Comparison of ENCODE assay signal across 12 mouse cellular contexts in the genomic region with DNA sequence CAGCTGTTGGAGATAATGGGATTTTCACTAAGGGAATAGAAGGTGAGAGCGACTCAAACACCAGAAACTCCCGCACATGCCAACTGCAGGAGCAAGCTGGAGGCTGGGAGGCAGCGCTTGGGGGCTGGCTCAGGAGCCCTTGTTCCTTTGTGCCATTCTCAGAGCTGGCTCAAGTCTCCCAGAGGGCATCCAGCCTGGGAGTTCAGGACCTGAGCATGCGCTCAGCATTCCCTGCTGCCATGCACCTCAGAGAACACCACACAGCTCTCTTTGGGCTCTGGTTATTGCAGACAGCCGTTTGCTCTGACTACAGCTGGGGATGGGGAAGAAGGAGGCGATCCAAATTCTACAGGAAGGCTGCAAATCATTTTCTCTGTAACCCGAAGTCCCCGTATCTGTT.
DNase-seq lines count a peak whose midpoint lies in the region; ATAC-seq and TF ChIP-seq lines count a peak whose summit lies in the region.
"Had no signal": no experiment of that assay in that cellular context is flagged by ENCODE, and none has a peak within 500 bp of the region (broad histone marks: within the 10 kb centered on the region; RNA-seq: fewer than 3 reads in every experiment).

No protein-coding gene starts in this region.

- no peak for TF ChIP-seq CTCF in forebrain, postnatal 0 days (IDR thresholded peaks at IDR 0.05; ENCODE audit: low read depth)
- no peak for TF ChIP-seq CTCF in left cerebral cortex, adult 2 months (IDR thresholded peaks at IDR 0.05)

- no peak overlapping the region for H3K4me3 ChIP-seq in forebrain, embryonic 10.5 days
- no peak overlapping the region for H3K4me3 ChIP-seq in forebrain, embryonic 11.5 days (ENCODE audit: low read depth, low read length)
- no peak overlapping the region for H3K4me3 ChIP-seq in hindbrain, embryonic 15.5 days
- no peak overlapping the region for H3K4me3 ChIP-seq in hindbrain, embryonic 14.5 days (replicated peaks; ENCODE audit: low read length)
- H3K4me3 ChIP-seq in forebrain, postnatal 0 days (ENCODE audit: low read depth, low read length): no peak overlapping the region
- H3K4me3 ChIP-seq in left cerebral cortex, adult 2 months: no peak overlapping the region

- H3K27ac ChIP-seq in forebrain, embryonic 10.5 days: peak overlapping the region; percentile 25; the same call in 1 of the 2 replicates
- no peak overlapping the region for H3K27ac ChIP-seq in forebrain, embryonic 11.5 days (ENCODE audit: low read depth, low read length)
- no peak overlapping the region for H3K27ac ChIP-seq in hindbrain, embryonic 15.5 days (replicated peaks)
- no peak overlapping the region for H3K27ac ChIP-seq in hindbrain, embryonic 14.5 days
- H3K27ac ChIP-seq in forebrain, postnatal 0 days (ENCODE audit: low read depth, low read length): no peak overlapping the region
- H3K27ac ChIP-seq in left cerebral cortex, adult 2 months: no peak overlapping the region

- no peaks in the 10 kb centered on the region for H3K27me3 ChIP-seq in forebrain, embryonic 10.5 days (ENCODE audit: poor library complexity, severe bottlenecking)
- H3K27me3 ChIP-seq in forebrain, embryonic 11.5 days (ENCODE audit: control insufficient read depth, insufficient read depth, low read length): no peaks in the 10 kb centered on the region
- no peaks in the 10 kb centered on the region for H3K27me3 ChIP-seq in hindbrain, embryonic 15.5 days
- H3K27me3 ChIP-seq in hindbrain, embryonic 14.5 days (ENCODE audit: control insufficient read depth, insufficient read depth, low read length): no peaks in the 10 kb centered on the region
- H3K27me3 ChIP-seq in forebrain, postnatal 0 days (ENCODE audit: insufficient read depth, low read length): no peaks in the 10 kb centered on the region

- no peak overlapping the region for H3K9ac ChIP-seq in forebrain, embryonic 11.5 days (ENCODE audit: low read length)
- no peak overlapping the region for H3K9ac ChIP-seq in hindbrain, embryonic 15.5 days
- no peak overlapping the region for H3K9ac ChIP-seq in hindbrain, embryonic 14.5 days
- H3K9ac ChIP-seq in forebrain, postnatal 0 days: no peak overlapping the region
- H3K9ac ChIP-seq: lung, embryonic 14.5 days had no signal

- peaks cover 12% of the 10 kb centered on the region for H3K4me1 ChIP-seq in forebrain, embryonic 10.5 days
- no peaks in the 10 kb centered on the region for H3K4me1 ChIP-seq in forebrain, embryonic 11.5 days (replicated peaks; ENCODE audit: control insufficient read depth, insufficient read depth, low read length)
- peaks cover 8% of the 10 kb centered on the region for H3K4me1 ChIP-seq in hindbrain, embryonic 15.5 days (replicated peaks)
- H3K4me1 ChIP-seq in hindbrain, embryonic 14.5 days (replicated peaks; ENCODE audit: control insufficient read depth, insufficient read depth, low read length): no peaks in the 10 kb centered on the region
- H3K4me1 ChIP-seq in forebrain, postnatal 0 days (ENCODE audit: insufficient read depth): no peaks in the 10 kb centered on the region

- no peak for ATAC-seq in forebrain, embryonic 11.5 days (replicated peaks; ENCODE audit: low FRiP score)
- ATAC-seq in hindbrain, embryonic 15.5 days (ENCODE audit: low FRiP score, low read depth): no peak
- ATAC-seq in hindbrain, embryonic 14.5 days (ENCODE audit: low FRiP score): no peak
- ATAC-seq in forebrain, postnatal 0 days: peak; percentile 16; the same call in 1 of the 2 replicates

- DNase-seq in forebrain, embryonic 10.5 days (ENCODE audit: extremely low spot score, low spot score): no peak
- DNase-seq in forebrain, embryonic 11.5 days (ENCODE audit: low spot score): no peak
- DNase-seq in hindbrain, embryonic 14.5 days (ENCODE audit: low spot score): no peak
- DNase-seq in brain, adult 2 months (ENCODE audit: low read depth, low spot score): peak; percentile 17
- peak; percentile 50 for DNase-seq in forebrain, postnatal 0 days
- DNase-seq in cerebellum, postnatal 25 days: no peak
- no peak for DNase-seq in left cerebral cortex, adult 2 months (ENCODE audit: extremely low spot score in 1 of 2, low spot score in 2 of 2)
- DNase-seq: adrenal gland, postnatal 25 days; heart, postnatal 36 days; liver; lung, embryonic 14.5 days had no signal

- H3K36me3 ChIP-seq in forebrain, embryonic 10.5 days (replicated peaks): no peaks in the 10 kb centered on the region
- H3K36me3 ChIP-seq in forebrain, embryonic 11.5 days (ENCODE audit: control insufficient read depth, insufficient read depth, low read length): no peaks in the 10 kb centered on the region
- H3K36me3 ChIP-seq in hindbrain, embryonic 15.5 days: no peaks in the 10 kb centered on the region
- no peaks in the 10 kb centered on the region for H3K36me3 ChIP-seq in hindbrain, embryonic 14.5 days (replicated peaks; ENCODE audit: control insufficient read depth, insufficient read depth)
- no peaks in the 10 kb centered on the region for H3K36me3 ChIP-seq in forebrain, postnatal 0 days (ENCODE audit: insufficient read depth)

- no peak overlapping the region for H3K4me2 ChIP-seq in forebrain, embryonic 11.5 days (ENCODE audit: low read depth, low read length, severe bottlenecking)
- H3K4me2 ChIP-seq in hindbrain, embryonic 15.5 days: 0 out of 2 replicates have a peak overlapping the region, but pooled peaks have one; percentile 6
- no peak overlapping the region for H3K4me2 ChIP-seq in hindbrain, embryonic 14.5 days (replicated peaks)
- H3K4me2 ChIP-seq in forebrain, postnatal 0 days (ENCODE audit: low read depth): peak overlapping the region; percentile 10; the same call in 1 of the 2 replicates
- H3K4me2 ChIP-seq: lung, embryonic 14.5 days had no signal

- intact Hi-C loops in left cerebral cortex, adult 2 months (cut with DNase I): no loop called here

- no peaks in the 10 kb centered on the region for H3K9me3 ChIP-seq in forebrain, embryonic 10.5 days
- H3K9me3 ChIP-seq in forebrain, embryonic 11.5 days (ENCODE audit: control insufficient read depth, low read length): no peaks in the 10 kb centered on the region
- no peaks in the 10 kb centered on the region for H3K9me3 ChIP-seq in hindbrain, embryonic 15.5 days
- no peaks in the 10 kb centered on the region for H3K9me3 ChIP-seq in hindbrain, embryonic 14.5 days (ENCODE audit: control insufficient read depth, low read length)
- no peaks in the 10 kb centered on the region for H3K9me3 ChIP-seq in forebrain, postnatal 0 days (ENCODE audit: low read length)

- WGBS in forebrain, embryonic 10.5 days: 63% methylated on average over 8 of the region's 8 CpGs
- WGBS in forebrain, embryonic 11.5 days: 63% methylated on average over 8 of the region's 8 CpGs
- 54% methylated on average over 8 of the region's 8 CpGs for WGBS in hindbrain, embryonic 15.5 days
- 54% methylated on average over 8 of the region's 8 CpGs for WGBS in hindbrain, embryonic 14.5 days
- 39% methylated on average over 8 of the region's 8 CpGs for WGBS in forebrain, postnatal 0 days

Comparison
In these comparisons a context has a peak if more than half of its experiments do, and no peak if none do; other contexts are left out.
1. DNase-seq: peak in brain, adult 2 months (single experiment) and forebrain, postnatal 0 days (single experiment); none in forebrain, embryonic 10.5 days (single experiment), forebrain, embryonic 11.5 days (single experiment), hindbrain, embryonic 14.5 days (single experiment), cerebellum, postnatal 25 days (0 of 2) and left cerebral cortex, adult 2 months (0 of 2).
2. H3K4me2 ChIP-seq: peak in hindbrain, embryonic 15.5 days (single experiment) and forebrain, postnatal 0 days (single experiment); none in forebrain, embryonic 11.5 days (single experiment) and hindbrain, embryonic 14.5 days (single experiment).